Mouse (Mus musculus) ES-Bruce4 (cell line): ENCODE measurements around the gene 9230102O04Rik.

Experiments used
- EP300 ChIP-seq: IDR thresholded peaks from 2 replicates; pipeline ENCODE4 v1.6.1; 2011; ENCODE audit warnings: low read depth, low read length; ENCODE audit not compliant: insufficient read depth
- POLR2A ChIP-seq: IDR thresholded peaks from one replicate; pipeline ENCODE4 v1.8.1; 2011; ENCODE audit warnings: low read length; ENCODE audit not compliant: insufficient read depth

DNA sequence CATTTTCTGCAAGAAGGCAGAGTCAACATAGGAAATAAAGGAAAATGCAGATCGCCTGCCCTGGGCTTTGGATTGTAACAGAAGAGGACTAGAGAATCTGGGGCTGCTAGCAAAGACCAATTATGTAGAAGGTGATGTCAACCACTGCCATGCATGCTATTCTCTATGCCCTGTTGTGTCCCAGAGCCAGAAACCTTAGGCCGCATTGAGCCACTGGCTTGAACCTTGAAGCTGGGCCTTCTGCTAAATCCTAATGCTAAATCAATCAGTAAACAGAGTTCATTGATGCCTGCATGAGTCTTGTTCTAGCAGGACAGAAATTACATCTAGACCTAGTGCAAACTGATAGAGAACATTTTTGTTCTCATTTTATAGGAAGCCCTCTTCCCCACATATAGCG, 3.3 kb downstream of the 9230102O04Rik start:
- TF ChIP-seq EP300 (no peak), POLR2A (no peak)
